Mouse (Mus musculus) left cerebral cortex, adult 2 months (tissue): ENCODE measurements at regions not wholly inside any gene's neighbourhood (a gene's known extent, or its start where the extent isn't known, plus 50 kb on each side); places are given as distances from the start of the nearest gene placed in this dataset.
"Not testable (repeated sequence)": the region's sequence is repeated elsewhere in the genome, so short reads cannot be mapped to it uniquely, and the experiment has no call there.

ENCODE experiments used
- DNase-seq, 2 experiments: peaks; one replicate each; pipeline ENCODE4 v3.0.0; 2021 to 2022; ENCODE audit warnings: low spot score in 2 of 2, mixed read lengths in 1 of 2; ENCODE audit errors: extremely low spot score in 1 of 2
- H3K27ac ChIP-seq: fragments of 200-600 bp; 2 replicates; pipeline ENCODE4 v1.8.1; 2022
- H3K4me3 ChIP-seq: fragments of 200-600 bp; 2 replicates; pipeline ENCODE4 v1.8.1; 2022
- CTCF ChIP-seq: fragments of 200-600 bp; IDR thresholded peaks from 2 replicates; pipeline ENCODE4 v1.8.1; 2022; ENCODE audit warnings: antibody characterized with exemption, mild to moderate bottlenecking, moderate library complexity
- intact Hi-C: fragments of 180-260 bp; cut with DNase I; formaldehyde crosslinking; loops from one replicate; pipeline ENCODE4 v1.15.1; 2025

GRCm38 (mm10) chr9:3116311-3116710 is 79.6 kb downstream of the Gm10715 start:
- DNase-seq, intact Hi-C loops, H3K27ac ChIP-seq, H3K4me3 ChIP-seq: not testable (repeated sequence)

GRCm38 (mm10) chr9:3161181-3161580 is 124.5 kb downstream of the Gm10715 start:
- no peak for TF ChIP-seq CTCF
- DNase-seq: no peak
- no peak overlapping the region for H3K4me3 ChIP-seq
- intact Hi-C loops: no loop called here
- no peak overlapping the region for H3K27ac ChIP-seq

GRCm38 (mm10) chr9:3184343-3184742 is 147.7 kb downstream of the Gm10715 start:
- Histone ChIP-seq H3K4me3 (no peak overlapping the region), H3K27ac (no peak overlapping the region)
- no peak for TF ChIP-seq CTCF
- DNase-seq: no peak
- intact Hi-C loops: no loop called here

GRCm38 (mm10) chr9:3199151-3200018 is 135.6 kb upstream of the Alkbh8 start:
- intact Hi-C loops: no loop called here
- Histone ChIP-seq H3K4me3 (no peak overlapping the region), H3K27ac (no peak overlapping the region)
- TF ChIP-seq CTCF: no peak
- no peak for DNase-seq

GRCm38 (mm10) chr9:3200019-3200347 is 135.0 kb upstream of the Alkbh8 start:
- intact Hi-C loops, H3K27ac ChIP-seq, DNase-seq, H3K4me3 ChIP-seq: not testable (repeated sequence)

GRCm38 (mm10) chr9:3208120-3208519 is 126.8 kb upstream of the Alkbh8 start:
- DNase-seq, H3K27ac ChIP-seq, intact Hi-C loops: not testable (repeated sequence)

GRCm38 (mm10) chr9:3258396-3259300 is 76.3 kb upstream of the Alkbh8 start:
- intact Hi-C loops: no loop called here
- no peak overlapping the region for H3K27ac ChIP-seq
- no peak overlapping the region for H3K4me3 ChIP-seq
- DNase-seq: peak; percentile 43 to 60
- TF ChIP-seq CTCF: no peak

More at GRCm38 (mm10) chr9:3208120-3208519, 126.8 kb upstream of the Alkbh8 start:
- H3K4me3 ChIP-seq: not testable (repeated sequence)

- intact Hi-C loops: no loop called here
- DNase-seq: no peak
- H3K27ac ChIP-seq: no peak overlapping the region
- no peak overlapping the region for H3K4me3 ChIP-seq
- TF ChIP-seq CTCF: no peak
Measured at GRCm38 (mm10) chr9:3260181-3260580, 74.8 kb upstream of the Alkbh8 start.

GRCm38 (mm10) chr9:3260860-3261259 is 74.1 kb upstream of the Alkbh8 start:
- Histone ChIP-seq H3K4me3 (no peak overlapping the region), H3K27ac (no peak overlapping the region)
- intact Hi-C loops: no loop called here
- TF ChIP-seq CTCF: no peak
- DNase-seq: no peak

- intact Hi-C loops: no loop called here
Measured at GRCm38 (mm10) chr9:3264467-3264866, 70.5 kb upstream of the Alkbh8 start.

GRCm38 (mm10) chr9:3280496-3280895 is 54.4 kb upstream of the Alkbh8 start:
- DNase-seq, H3K4me3 ChIP-seq, intact Hi-C loops, H3K27ac ChIP-seq: not testable (repeated sequence)

More at GRCm38 (mm10) chr9:3264467-3264866, 70.5 kb upstream of the Alkbh8 start:
- no peak for TF ChIP-seq CTCF
- H3K4me3 ChIP-seq: no peak overlapping the region
- H3K27ac ChIP-seq: no peak overlapping the region
- DNase-seq: no peak

GRCm38 (mm10) chr9:3281906-3282305 is 53.0 kb upstream of the Alkbh8 start:
- DNase-seq, intact Hi-C loops, H3K27ac ChIP-seq, H3K4me3 ChIP-seq: not testable (repeated sequence)

- DNase-seq, intact Hi-C loops, H3K27ac ChIP-seq, H3K4me3 ChIP-seq: not testable (repeated sequence)
Measured at GRCm38 (mm10) chr9:3283381-3283780, 51.6 kb upstream of the Alkbh8 start.
